Comparison of ENCODE assay signal across 9 mouse cellular contexts in genomic region chr14:122490441-122491328, GRCm38 (mm10). TPM values are rescaled to one million over a fixed set of nuclear protein-coding genes. Genes with fewer than 3 reads are reported as not detected.
A peak's percentile ranks its signal among the peaks of the same experiment; 100 is the strongest.
DNase-seq lines count a peak whose midpoint lies in the region; ATAC-seq lines count a peak whose summit lies in the region.
"Had no signal": no experiment of that assay in that cellular context is flagged by ENCODE, and none has a peak within 500 bp of the region (broad histone marks: within the 10 kb centered on the region; RNA-seq: fewer than 3 reads in every experiment).

Gm10837 (plus strand) TSS chr14:122490586.

- H3K9ac ChIP-seq in heart, embryonic 12.5 days, result no peak within 1 kb of the TSS
- peak within 1 kb of the TSS; percentile 41 for H3K9ac ChIP-seq in forebrain, embryonic 13.5 days
- H3K9ac ChIP-seq in liver, embryonic 13.5 days, result no peak within 1 kb of the TSS
- H3K9ac ChIP-seq in stomach, embryonic 16.5 days (ENCODE audit: low read length), result no peak within 1 kb of the TSS

- DNase-seq in heart, adult 8-10 months (ENCODE audit: low spot score), result no peak
- DNase-seq in brain, adult 2 months (ENCODE audit: low read depth, low spot score), result peak; percentile 54
- DNase-seq in liver, embryonic 13.5 days, result no peak
- DNase-seq in thymus, adult 18-20 months, result no peak
- no peak for DNase-seq in thymus, postnatal 0 days (ENCODE audit: low spot score)

- 2% methylated on average over 51 of the region's 51 CpGs for WGBS in heart, embryonic 12.5 days
- WGBS in forebrain, embryonic 13.5 days, result 2% methylated on average over 51 of the region's 51 CpGs
- WGBS in liver, embryonic 13.5 days (ENCODE audit: insufficient replicate concordance), result 2% methylated on average over 48 of the region's 51 CpGs
- 2% methylated on average over 51 of the region's 51 CpGs for WGBS in stomach, embryonic 16.5 days

- H3K4me2 ChIP-seq in heart, embryonic 12.5 days, result peak within 1 kb of the TSS; percentile 65
- peak within 1 kb of the TSS; percentile 62 for H3K4me2 ChIP-seq in forebrain, embryonic 13.5 days
- peak within 1 kb of the TSS; percentile 45 for H3K4me2 ChIP-seq in liver, embryonic 13.5 days
- H3K4me2 ChIP-seq in stomach, embryonic 16.5 days (ENCODE audit: low read depth, low read length), result peak within 1 kb of the TSS; percentile 43

- no peak within 1 kb of the TSS for H3K27ac ChIP-seq in heart, embryonic 12.5 days (ENCODE audit: poor library complexity, severe bottlenecking)
- peak within 1 kb of the TSS; percentile 73 for H3K27ac ChIP-seq in forebrain, embryonic 13.5 days
- no peak within 1 kb of the TSS for H3K27ac ChIP-seq in liver, embryonic 13.5 days
- H3K27ac ChIP-seq in stomach, embryonic 16.5 days (ENCODE audit: low read length), result no peak within 1 kb of the TSS

- no peak for ATAC-seq in heart, embryonic 12.5 days (ENCODE audit: insufficient number of reproducible peaks, low FRiP score)
- ATAC-seq in forebrain, embryonic 13.5 days, result peak; percentile 83
- ATAC-seq in liver, embryonic 13.5 days (ENCODE audit: low read depth), result no peak
- peak; percentile 71 for ATAC-seq in stomach, embryonic 16.5 days (ENCODE audit: insufficient read depth, low FRiP score)

- H3K9me3 ChIP-seq in heart, embryonic 12.5 days (replicated peaks), result peaks cover 8% of the 10 kb centered on the region
- H3K9me3 ChIP-seq in forebrain, embryonic 13.5 days (replicated peaks), result peaks cover 4% of the 10 kb centered on the region; the same call in 1 of the 2 replicates
- H3K9me3 ChIP-seq in liver, embryonic 13.5 days (replicated peaks), result no peaks in the 10 kb centered on the region
- H3K9me3 ChIP-seq in stomach, embryonic 16.5 days (replicated peaks; ENCODE audit: control insufficient read depth, low read length), result peaks cover 4% of the 10 kb centered on the region

- peak within 1 kb of the TSS; percentile 41 for H3K4me3 ChIP-seq in heart, embryonic 12.5 days
- peak within 1 kb of the TSS; percentile 36 for H3K4me3 ChIP-seq in forebrain, embryonic 13.5 days
- peak within 1 kb of the TSS; percentile 34 for H3K4me3 ChIP-seq in liver, embryonic 13.5 days (replicated peaks)
- peak within 1 kb of the TSS; percentile 30 for H3K4me3 ChIP-seq in stomach, embryonic 16.5 days (replicated peaks; ENCODE audit: low read length)

- no peaks in the 10 kb centered on the region for H3K36me3 ChIP-seq in heart, embryonic 12.5 days
- H3K36me3 ChIP-seq in forebrain, embryonic 13.5 days (ENCODE audit: poor library complexity, severe bottlenecking), result no peaks in the 10 kb centered on the region
- no peaks in the 10 kb centered on the region for H3K36me3 ChIP-seq in liver, embryonic 13.5 days
- H3K36me3 ChIP-seq in stomach, embryonic 16.5 days (ENCODE audit: control insufficient read depth, insufficient read depth, low read length), result no peaks in the 10 kb centered on the region

- peaks cover 8% of the 10 kb centered on the region for H3K4me1 ChIP-seq in heart, embryonic 12.5 days (replicated peaks)
- peaks cover 22% of the 10 kb centered on the region for H3K4me1 ChIP-seq in forebrain, embryonic 13.5 days
- H3K4me1 ChIP-seq in liver, embryonic 13.5 days (replicated peaks), result no peaks in the 10 kb centered on the region; the same call in 1 of the 2 replicates
- H3K4me1 ChIP-seq in stomach, embryonic 16.5 days (ENCODE audit: control insufficient read depth, insufficient read depth, low read length), result no peaks in the 10 kb centered on the region

- H3K27me3 ChIP-seq in heart, embryonic 12.5 days (replicated peaks), result peaks cover 65% of the 10 kb centered on the region
- peaks cover 53% of the 10 kb centered on the region for H3K27me3 ChIP-seq in forebrain, embryonic 13.5 days
- H3K27me3 ChIP-seq in liver, embryonic 13.5 days, result peaks cover 70% of the 10 kb centered on the region
- H3K27me3 ChIP-seq in stomach, embryonic 16.5 days (ENCODE audit: control insufficient read depth, insufficient read depth, low read length), result peaks cover 42% of the 10 kb centered on the region

RNA-seq across cellular contexts. Expression of gene Gm10837, which starts in this region (rescaled TPM):
- polyA plus RNA-seq in heart, embryonic 12.5 days (2016; fragmentation: Nextera tagmentation; extraction: Ambion mirVana), result not detected in 2 replicates
- total RNA-seq in heart, adult 8-10 months (2022), result not detected
- 0.48 and 0.56 TPM in 2 replicates for polyA plus RNA-seq in forebrain, embryonic 13.5 days (2015; fragmentation: Nextera tagmentation; extraction: Ambion mirVana)
- polyA plus RNA-seq in liver, embryonic 13.5 days (2015; fragmentation: Nextera tagmentation; extraction: Ambion mirVana), result not detected in 2 replicates
- not detected in 2 replicates for polyA plus RNA-seq in stomach, embryonic 16.5 days (2015; fragmentation: Nextera tagmentation; extraction: Ambion mirVana)
- polyA plus RNA-seq in thymus, postnatal 0 days (2015; fragmentation: Nextera tagmentation; extraction: Ambion mirVana), result not detected in 2 replicates
- polyA plus RNA-seq: gonadal fat pad, adult 2 months had no signal

Comparison
In these comparisons a context has a peak if more than half of its experiments do, and no peak if none do; other contexts are left out.
1. Peak in ATAC-seq, H3K4me3 ChIP-seq, H3K27ac ChIP-seq, H3K9ac ChIP-seq and H3K4me2 ChIP-seq in forebrain, embryonic 13.5 days; RNA of the gene not detected or under 1 TPM.
2. Peak in ATAC-seq, H3K4me3 ChIP-seq and H3K4me2 ChIP-seq in stomach, embryonic 16.5 days; RNA of the gene not detected or under 1 TPM.